Mouse (Mus musculus) heart, embryonic 12.5 days (tissue): Measurements from ENCODE around the gene Cux1. TPM values are rescaled to one million over a fixed set of nuclear protein-coding genes. Genes with fewer than 3 reads are reported as not detected.

Experiments
- ATAC-seq: fragments of 200-750 bp; cut with Nextera tagmentation; 2 replicates; pipeline ENCODE4 v1.8.0; 2017; ENCODE audit warnings: moderate TSS enrichment, moderate library complexity; ENCODE audit not compliant: insufficient number of reproducible peaks, low FRiP score
- H3K27ac ChIP-seq: fragments of 300-500 bp; sonication (generic); 2 replicates; pipeline ENCODE4 v1.5.1; 2016; ENCODE audit warnings: mild to moderate bottlenecking, moderate library complexity; ENCODE audit not compliant: poor library complexity, severe bottlenecking
- H3K27me3 ChIP-seq: fragments of 300-500 bp; sonication (generic); replicated peaks from 2 replicates; pipeline ENCODE4 v1.6.1; 2016; ENCODE audit warnings: mild to moderate bottlenecking, moderate library complexity
- H3K36me3 ChIP-seq: fragments of 300-500 bp; sonication (generic); 2 replicates; pipeline ENCODE4 v1.6.1; 2016; ENCODE audit warnings: mild to moderate bottlenecking, moderate library complexity
- H3K4me1 ChIP-seq: fragments of 300-500 bp; sonication (generic); replicated peaks from 2 replicates; pipeline ENCODE4 v1.6.1; 2016; ENCODE audit warnings: mild to moderate bottlenecking
- H3K4me2 ChIP-seq: fragments of 300-500 bp; sonication (generic); 2 replicates; pipeline ENCODE4 v1.6.1; 2016; ENCODE audit warnings: mild to moderate bottlenecking, moderate library complexity
- H3K4me3 ChIP-seq: fragments of 300-500 bp; sonication (generic); 2 replicates; pipeline ENCODE4 v1.5.1; 2016; ENCODE audit warnings: mild to moderate bottlenecking
- H3K9ac ChIP-seq: fragments of 300-500 bp; sonication (generic); 2 replicates; pipeline ENCODE4 v1.6.1; 2016; ENCODE audit warnings: mild to moderate bottlenecking, moderate library complexity
- H3K9me3 ChIP-seq: fragments of 300-500 bp; sonication (generic); replicated peaks from 2 replicates; pipeline ENCODE4 v1.6.1; 2016; ENCODE audit warnings: mild to moderate bottlenecking, moderate library complexity
- WGBS: fragments of 180-500 bp; shearing (Covaris S2); methylation state at CpG from one replicate; pipeline ENCODE4 v1.1.7; 2016; 5-methylcytosine and 5-hydroxymethylcytosine counted together
- polyA plus RNA-seq: library from polyadenylated mRNA; unstranded; fragments of >200 nt; fragmentation: Nextera tagmentation; extraction: Ambion mirVana; gene quantifications from 2 replicates; pipeline ENCODE4 v1.2.1, GENCODE M21; 2016

Cux1 gene
- polyA plus RNA-seq, 1 experiment from 2014 or later, result 81.0 TPM

GRCm38 (mm10) chr5:136521656-136522055 lies 45.6 kb downstream of the Cux1 start:
- Histone ChIP-seq H3K4me3 (no peak overlapping the region), H3K9me3 (no peaks in the 10 kb centered on the region), H3K4me2 (no peak overlapping the region), H3K36me3 (peaks cover 3% of the 10 kb centered on the region; the same call in 1 of the 2 replicates), H3K4me1 (peaks cover 71% of the 10 kb centered on the region), H3K27me3 (no peaks in the 10 kb centered on the region), H3K9ac (no peak overlapping the region), H3K27ac (peak overlapping the region; percentile 36; the same call in 1 of the 2 replicates)
- WGBS, result 81% methylated on average over 3 of the region's 3 CpGs
- ATAC-seq, result no peak

GRCm38 (mm10) chr5:136518648-136519437 lies 48.4 kb downstream of the Cux1 start:
- Histone ChIP-seq H3K4me3 (no peak overlapping the region), H3K4me1 (peaks cover 79% of the 10 kb centered on the region), H3K9ac (no peak overlapping the region), H3K27ac (no peak overlapping the region), H3K9me3 (no peaks in the 10 kb centered on the region), H3K27me3 (no peaks in the 10 kb centered on the region), H3K36me3 (peaks cover 10% of the 10 kb centered on the region), H3K4me2 (no peak overlapping the region)
- WGBS, result 83% methylated on average over 3 of the region's 3 CpGs
- ATAC-seq, result no peak

- Histone ChIP-seq H3K4me2 (no peak overlapping the region), H3K27ac (no peak overlapping the region), H3K4me1 (peaks cover 70% of the 10 kb centered on the region), H3K9ac (no peak overlapping the region), H3K36me3 (peaks cover 10% of the 10 kb centered on the region), H3K27me3 (no peaks in the 10 kb centered on the region), H3K9me3 (no peaks in the 10 kb centered on the region), H3K4me3 (no peak overlapping the region)
- WGBS, result 54% methylated on average over 2 of the region's 2 CpGs
- no peak for ATAC-seq
Observed at GRCm38 (mm10) chr5:136517510-136517909, 49.8 kb downstream of the Cux1 start.

GRCm38 (mm10) chr5:136516593-136516992 lies 50.7 kb downstream of the Cux1 start:
- Histone ChIP-seq H3K36me3 (peaks cover 8% of the 10 kb centered on the region), H3K4me1 (peaks cover 71% of the 10 kb centered on the region), H3K4me3 (no peak overlapping the region), H3K4me2 (no peak overlapping the region), H3K27me3 (no peaks in the 10 kb centered on the region), H3K27ac (0 out of 2 replicates have a peak overlapping the region, but pooled peaks have one; percentile 1), H3K9ac (no peak overlapping the region), H3K9me3 (no peaks in the 10 kb centered on the region)
- ATAC-seq, result no peak
- 78% methylated on average over 3 of the region's 3 CpGs for WGBS

GRCm38 (mm10) chr5:136514049-136514677 lies 53.1 kb downstream of the Cux1 start:
- peak overlapping the region; percentile 45 for H3K27ac ChIP-seq
- 54% methylated on average over 6 of the region's 6 CpGs for WGBS
- ATAC-seq, result no peak

GRCm38 (mm10) chr5:136512103-136512674 lies 55.1 kb downstream of the Cux1 start:
- H3K27me3 ChIP-seq, result no peaks in the 10 kb centered on the region
- H3K9ac ChIP-seq, result no peak overlapping the region
- H3K4me2 ChIP-seq, result no peak overlapping the region
- 87% methylated on average over 2 of the region's 2 CpGs for WGBS
- H3K4me3 ChIP-seq, result no peak overlapping the region
- ATAC-seq, result no peak
- peaks cover 73% of the 10 kb centered on the region for H3K4me1 ChIP-seq
- H3K9me3 ChIP-seq, result no peaks in the 10 kb centered on the region
- H3K36me3 ChIP-seq, result peaks cover 6% of the 10 kb centered on the region
- no peak overlapping the region for H3K27ac ChIP-seq

More at GRCm38 (mm10) chr5:136514049-136514677, 53.1 kb downstream of the Cux1 start:
- peaks cover 73% of the 10 kb centered on the region for H3K4me1 ChIP-seq
- no peak overlapping the region for H3K4me3 ChIP-seq
- no peaks in the 10 kb centered on the region for H3K27me3 ChIP-seq
- peaks cover 6% of the 10 kb centered on the region for H3K36me3 ChIP-seq
- no peak overlapping the region for H3K9ac ChIP-seq
- no peak overlapping the region for H3K4me2 ChIP-seq
- H3K9me3 ChIP-seq, result no peaks in the 10 kb centered on the region

GRCm38 (mm10) chr5:136511378-136511777 lies 55.9 kb downstream of the Cux1 start:
- Histone ChIP-seq H3K36me3 (peaks cover 6% of the 10 kb centered on the region), H3K9ac (no peak overlapping the region), H3K27ac (no peak overlapping the region), H3K9me3 (no peaks in the 10 kb centered on the region), H3K4me1 (peaks cover 79% of the 10 kb centered on the region), H3K4me2 (no peak overlapping the region; the same call in 1 of the 2 replicates), H3K27me3 (no peaks in the 10 kb centered on the region), H3K4me3 (no peak overlapping the region)
- no peak for ATAC-seq
- WGBS, result 29% methylated on average over 7 of the region's 7 CpGs

- Histone ChIP-seq H3K27me3 (no peaks in the 10 kb centered on the region), H3K4me1 (peaks cover 74% of the 10 kb centered on the region), H3K27ac (no peak overlapping the region), H3K9ac (no peak overlapping the region), H3K36me3 (peaks cover 6% of the 10 kb centered on the region), H3K4me3 (no peak overlapping the region), H3K9me3 (no peaks in the 10 kb centered on the region), H3K4me2 (no peak overlapping the region)
- ATAC-seq, result no peak
- 81% methylated on average over 5 of the region's 5 CpGs for WGBS
Observed at GRCm38 (mm10) chr5:136510609-136511008, 56.7 kb downstream of the Cux1 start.

- ATAC-seq, result no peak
- no peak overlapping the region for H3K4me2 ChIP-seq
- H3K9me3 ChIP-seq, result no peaks in the 10 kb centered on the region
- peaks cover 76% of the 10 kb centered on the region for H3K4me1 ChIP-seq
- H3K27ac ChIP-seq, result peak overlapping the region; percentile 6; the same call in 1 of the 2 replicates
- H3K27me3 ChIP-seq, result no peaks in the 10 kb centered on the region
- no peak overlapping the region for H3K4me3 ChIP-seq
- no peaks in the 10 kb centered on the region for H3K36me3 ChIP-seq
- H3K9ac ChIP-seq, result no peak overlapping the region
- WGBS, result 63% methylated on average over 4 of the region's 4 CpGs
Observed at GRCm38 (mm10) chr5:136507629-136508028, 59.7 kb downstream of the Cux1 start.

GRCm38 (mm10) chr5:136506262-136506661 lies 61.0 kb downstream of the Cux1 start:
- H3K27ac ChIP-seq, result no peak overlapping the region; the same call in 1 of the 2 replicates
- H3K36me3 ChIP-seq, result no peaks in the 10 kb centered on the region
- no peak overlapping the region for H3K9ac ChIP-seq
- no peaks in the 10 kb centered on the region for H3K9me3 ChIP-seq
- H3K4me2 ChIP-seq, result no peak overlapping the region
- WGBS, result 87% methylated on average over 1 of the region's 1 CpGs
- no peaks in the 10 kb centered on the region for H3K27me3 ChIP-seq
- peaks cover 78% of the 10 kb centered on the region for H3K4me1 ChIP-seq
- ATAC-seq, result no peak
- no peak overlapping the region for H3K4me3 ChIP-seq

- Histone ChIP-seq H3K27me3 (no peaks in the 10 kb centered on the region), H3K4me2 (no peak overlapping the region), H3K4me3 (no peak overlapping the region), H3K9ac (no peak overlapping the region), H3K27ac (no peak overlapping the region; the same call in 1 of the 2 replicates), H3K4me1 (peaks cover 84% of the 10 kb centered on the region), H3K36me3 (no peaks in the 10 kb centered on the region), H3K9me3 (no peaks in the 10 kb centered on the region)
- WGBS, result 41% methylated on average over 5 of the region's 5 CpGs
- no peak for ATAC-seq
Observed at GRCm38 (mm10) chr5:136502491-136503086, 64.7 kb downstream of the Cux1 start.
